Mouse (Mus musculus) spleen, adult 2 months (tissue): ENCODE data around the gene Snx20.

Experiments used
- CTCF ChIP-seq: fragments of 200-500 bp; IDR thresholded peaks from 2 replicates; pipeline ENCODE4 v1.5.1; 2011; ENCODE audit warnings: mild to moderate bottlenecking, inconsistent platforms; ENCODE audit not compliant: insufficient read depth, insufficient read length, insufficient replicate concordance; ENCODE audit errors: extremely low read depth
- POLR2A ChIP-seq: fragments of 200-500 bp; IDR thresholded peaks from 2 replicates; pipeline ENCODE4 v1.6.1; 2011; ENCODE audit warnings: low read depth, low read length, inconsistent platforms

DNA sequence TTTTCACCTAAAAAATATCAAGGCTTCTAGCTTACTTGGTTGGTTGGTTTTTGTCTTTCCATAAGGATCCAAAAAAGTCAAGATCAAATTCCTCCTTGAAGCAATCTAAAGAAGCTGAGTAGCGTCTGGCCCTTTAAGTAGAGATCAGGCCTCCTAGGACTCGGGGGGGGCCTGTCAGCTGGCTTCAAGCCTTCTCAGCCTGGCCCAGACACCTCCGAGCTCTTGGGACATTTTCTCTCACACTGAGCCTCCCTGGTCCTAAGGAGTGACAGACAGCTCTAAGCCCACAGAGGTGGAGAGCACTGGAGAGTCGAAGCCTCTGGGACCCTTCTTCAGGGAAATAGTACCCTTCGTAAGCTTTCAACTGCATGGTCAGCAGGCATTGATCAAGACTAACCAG is 37.4 kb downstream of the Snx20 start:
- TF ChIP-seq POLR2A (no peak), CTCF (no peak)
